Mouse (Mus musculus) R1 (cell line): ENCODE results near the gene Bves.

Experiments used
- DNase-seq: peaks from one replicate; pipeline ENCODE4 v3.0.0-alpha.2; 2018; ENCODE audit warnings: low read depth, low spot score

Bves gene

GRCm38 (mm10) chr10:45335434-45336422 is at the start of gene Bves:
Bves (plus strand) TSS chr10:45335772.
- peak; percentile 44 for DNase-seq

GRCm38 (mm10) chr10:45288351-45288750 is 47.2 kb upstream of the Bves start:
- DNase-seq: peak; percentile 27

- DNase-seq: peak; percentile 46
These were observed 46.1 kb upstream of the Bves start for GRCm38 (mm10) chr10:45289218-45290105.

GRCm38 (mm10) chr10:45290618-45291017 is 45.0 kb upstream of the Bves start:
- no peak for DNase-seq

- DNase-seq: peak; percentile 27
These were observed 43.4 kb upstream of the Bves start for GRCm38 (mm10) chr10:45292159-45292558.

- peak; percentile 47 for DNase-seq
These were observed 40.5 kb upstream of the Bves start for GRCm38 (mm10) chr10:45295093-45295492.

- no peak for DNase-seq
These were observed 37.1 kb upstream of the Bves start for GRCm38 (mm10) chr10:45298503-45298902.

- no peak for DNase-seq
These were observed 36.1 kb upstream of the Bves start for GRCm38 (mm10) chr10:45299509-45299908.

GRCm38 (mm10) chr10:45303315-45304036 is 32.1 kb upstream of the Bves start:
- no peak for DNase-seq

- DNase-seq: no peak
These were observed 30.4 kb upstream of the Bves start for GRCm38 (mm10) chr10:45305173-45305572.

- DNase-seq: no peak
These were observed 24.4 kb upstream of the Bves start for GRCm38 (mm10) chr10:45311129-45311528.

- no peak for DNase-seq
These were observed 23.9 kb upstream of the Bves start for GRCm38 (mm10) chr10:45311624-45312023.

GRCm38 (mm10) chr10:45314865-45315264 is 20.7 kb upstream of the Bves start:
- DNase-seq: no peak

GRCm38 (mm10) chr10:45318922-45319321 is 16.6 kb upstream of the Bves start:
- DNase-seq: no peak

- no peak for DNase-seq
These were observed 15.3 kb upstream of the Bves start for GRCm38 (mm10) chr10:45320296-45320695.

- DNase-seq: no peak
These were observed 11.4 kb upstream of the Bves start for GRCm38 (mm10) chr10:45324159-45324558.

GRCm38 (mm10) chr10:45328196-45329000 is 7.2 kb upstream of the Bves start:
- DNase-seq: no peak

GRCm38 (mm10) chr10:45334925-45335324 is 647 bp upstream of the Bves start:
- DNase-seq: peak; percentile 17

GRCm38 (mm10) chr10:45339106-45339505 is 3.5 kb downstream of the Bves start:
- DNase-seq: no peak

- peak; percentile 54 for DNase-seq
These were observed 8.8 kb downstream of the Bves start for GRCm38 (mm10) chr10:45344381-45344780.

GRCm38 (mm10) chr10:45345217-45345616 is 9.6 kb downstream of the Bves start:
- no peak for DNase-seq
